Mouse (Mus musculus) adrenal gland, postnatal 4 days (tissue): ENCODE data around the gene Zfp65. TPM values are rescaled to one million over a fixed set of nuclear protein-coding genes. Genes with fewer than 3 reads are reported as not detected.
"Not testable (repeated sequence)": the region's sequence is repeated elsewhere in the genome, so short reads cannot be mapped to it uniquely, and the experiment has no call there.

Experiments
- DNase-seq, 2 experiments: peaks; one replicate each; pipeline ENCODE4 v3.0.0; 2021 to 2022; ENCODE audit warnings: low spot score in 2 of 2, mixed read lengths in 2 of 2
- long read RNA-seq, 2 experiments: library from polyadenylated mRNA; stranded (forward); transcript quantifications; one replicate each; pipeline ENCODE4 v2.0.0; 2021
- total RNA-seq, 2 experiments: library from RNA; stranded (reverse); gene quantifications; 2 replicates each; pipeline ENCODE4 v1.2.3; 2021

Zfp65 gene
- total RNA-seq = 10 to 100 TPM; 12.8 to 12.9 TPM
- long read RNA-seq, experiment 1 = 0 reads
- long read RNA-seq, experiment 2, partial matches to known transcripts = 0 of 4 reads
- long read RNA-seq, experiment 2, other reads (novel, unspliced or antisense) = 3 of 4 reads

DNA sequence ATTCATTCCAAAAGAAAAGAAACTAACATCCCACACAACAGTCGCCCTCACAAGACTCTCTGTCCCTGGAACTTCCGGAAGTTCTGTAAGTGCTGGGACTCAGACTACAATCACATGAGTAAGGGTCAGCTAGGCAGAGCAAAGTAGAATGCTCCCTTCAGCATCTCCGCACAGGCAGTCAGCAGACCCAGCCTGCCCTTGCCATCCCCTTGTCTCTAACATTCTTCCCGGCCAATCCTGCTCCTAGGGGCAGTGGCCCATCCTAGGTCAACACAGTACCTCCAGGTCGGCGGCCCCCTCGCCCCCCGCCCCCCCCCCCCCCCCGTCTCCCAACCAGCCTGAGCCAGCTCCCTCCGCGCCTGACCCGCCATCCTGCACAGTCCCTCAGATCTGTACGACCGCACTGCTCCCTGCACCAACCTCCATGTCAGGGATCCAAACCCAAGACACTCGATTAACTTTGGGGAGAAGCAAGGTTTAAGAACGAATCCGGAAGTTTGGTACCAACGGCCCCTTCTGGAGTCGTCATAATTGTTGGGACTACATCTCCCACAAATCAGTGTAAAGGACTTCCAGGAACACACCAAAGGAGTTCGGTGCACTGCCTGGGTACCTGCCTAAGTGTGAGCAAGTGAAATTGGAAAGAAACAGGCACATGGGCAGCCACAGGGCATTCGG lies at the start of gene Zfp65:
Gene Zfp65 (minus strand): TSS at position 533 of the 678 bp plus-strand sequence.
- DNase-seq = peak; percentile 9 to 20

DNA sequence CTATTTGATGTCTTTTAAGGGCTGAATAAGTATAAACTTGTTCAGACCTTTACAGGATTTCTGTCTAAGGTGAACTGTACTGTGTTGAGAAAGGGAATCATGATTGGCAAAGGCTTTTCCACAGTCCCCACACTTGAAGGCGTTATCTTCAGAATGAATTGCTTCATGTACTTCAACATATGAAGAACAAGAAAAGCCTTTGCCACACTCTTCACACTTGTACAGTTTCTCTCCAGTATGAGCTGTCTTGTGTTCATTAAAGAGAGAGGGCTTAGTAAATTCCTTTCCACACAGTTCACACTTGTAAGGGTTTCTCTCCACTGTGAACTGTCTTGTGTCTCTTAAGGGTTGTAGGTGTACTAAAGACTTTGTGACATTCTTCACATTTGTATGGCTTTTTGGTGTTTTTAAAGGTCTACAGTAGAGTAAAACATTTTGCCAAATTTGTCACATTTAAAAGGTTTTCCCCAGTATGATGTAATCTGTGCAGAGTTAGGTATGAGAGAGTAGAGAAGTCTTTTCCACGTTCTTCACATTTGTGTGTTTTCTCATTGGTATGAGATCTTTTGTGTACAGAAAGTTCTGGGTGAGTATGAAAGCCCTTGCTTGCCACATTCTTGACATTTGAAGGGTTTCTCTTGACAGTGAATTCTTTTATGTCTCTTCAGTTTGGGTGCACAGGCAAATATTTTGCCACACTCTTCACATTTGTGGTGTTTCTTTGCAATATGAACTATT lies 34.2 kb upstream of the Zfp65 start:
- DNase-seq = no peak

DNA sequence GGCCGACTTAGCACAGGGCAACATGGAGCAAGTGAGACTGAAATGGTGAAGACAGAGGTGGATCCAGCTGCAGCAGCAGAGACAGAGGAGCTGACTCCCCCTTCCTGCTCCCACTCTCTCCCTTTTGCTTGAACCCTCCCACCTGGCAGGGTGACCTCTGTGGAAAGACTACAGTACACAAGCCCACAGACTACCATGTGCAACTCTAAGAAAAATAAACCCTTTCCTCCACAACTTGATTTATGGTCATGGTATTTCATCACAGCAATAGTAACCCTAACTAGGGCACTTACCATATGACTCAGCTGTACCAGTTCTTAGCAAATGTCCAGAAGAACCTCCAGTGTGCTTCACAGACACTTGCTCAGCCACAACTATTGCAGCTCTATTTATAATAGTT lies 31.0 kb upstream of the Zfp65 start:
- DNase-seq = no peak

DNA sequence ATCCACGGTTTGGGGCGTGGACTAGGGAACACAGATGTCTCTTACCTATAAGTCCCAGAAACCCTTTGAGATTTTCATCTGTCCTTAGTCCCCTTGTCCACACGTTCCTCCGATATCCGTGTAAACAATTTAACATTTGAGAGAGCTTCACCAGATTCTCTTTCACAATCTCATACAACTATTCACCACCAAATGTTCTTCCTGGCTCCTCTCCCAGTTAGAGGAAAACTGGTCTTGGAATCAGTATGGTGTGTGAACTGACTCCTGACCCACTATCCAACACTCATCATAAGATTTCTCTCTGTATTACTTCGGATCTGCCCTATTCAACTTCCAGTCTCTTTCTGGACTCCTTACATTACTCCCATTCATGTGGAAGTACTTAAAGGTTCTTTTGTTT lies 26.8 kb upstream of the Zfp65 start:
- DNase-seq = no peak

DNA sequence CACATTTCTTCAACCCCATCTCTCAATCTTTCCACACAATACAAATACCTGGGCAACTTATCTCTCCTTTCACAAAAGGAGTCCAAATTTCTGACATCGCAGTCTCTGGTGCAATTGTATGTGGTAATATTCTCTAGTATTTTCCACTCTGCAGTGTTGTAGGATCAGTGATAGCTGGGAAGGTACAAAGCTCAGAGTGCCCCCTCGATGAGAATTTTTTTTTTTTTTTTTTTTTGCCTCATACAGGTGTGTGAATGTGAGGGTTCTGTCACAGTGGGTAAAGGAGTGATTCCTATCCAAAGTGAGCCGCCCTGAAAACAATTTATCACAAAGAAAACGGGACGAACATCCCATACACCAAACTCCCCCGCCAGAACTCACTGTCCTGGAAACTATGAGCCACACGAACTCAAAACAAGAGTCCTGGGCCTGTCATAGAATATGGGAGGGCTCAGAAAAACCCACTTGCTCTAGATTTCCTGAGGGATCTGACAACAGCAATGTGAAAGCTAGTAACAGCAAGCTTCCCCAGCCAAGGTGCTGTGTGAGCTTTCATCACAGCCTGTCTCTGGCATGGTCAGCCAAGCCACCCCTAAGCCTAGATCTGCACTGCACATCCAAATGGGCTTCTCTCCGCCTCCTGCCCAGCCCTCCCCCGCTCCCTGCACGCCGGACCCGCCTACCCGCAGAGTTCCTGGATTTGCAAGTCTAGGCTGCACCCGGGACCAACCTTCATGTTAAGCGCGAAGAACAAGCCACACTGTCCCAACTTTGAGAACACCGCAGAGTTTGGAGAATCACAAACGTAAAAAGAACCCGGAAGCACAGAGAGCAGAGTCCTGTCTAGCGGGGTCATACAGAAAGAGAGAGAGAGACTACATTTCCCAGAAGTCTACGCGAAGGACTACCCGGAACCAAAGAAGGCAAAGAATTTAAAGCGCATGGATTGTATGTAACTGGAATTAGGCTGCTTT lies 25.6 kb upstream of the Zfp65 start, which contains the start of gene Zfp85:
Gene Zfp85 (minus strand): TSS at position 896 of the 974 bp plus-strand sequence.
- DNase-seq = peak; percentile 31 to 56

DNA sequence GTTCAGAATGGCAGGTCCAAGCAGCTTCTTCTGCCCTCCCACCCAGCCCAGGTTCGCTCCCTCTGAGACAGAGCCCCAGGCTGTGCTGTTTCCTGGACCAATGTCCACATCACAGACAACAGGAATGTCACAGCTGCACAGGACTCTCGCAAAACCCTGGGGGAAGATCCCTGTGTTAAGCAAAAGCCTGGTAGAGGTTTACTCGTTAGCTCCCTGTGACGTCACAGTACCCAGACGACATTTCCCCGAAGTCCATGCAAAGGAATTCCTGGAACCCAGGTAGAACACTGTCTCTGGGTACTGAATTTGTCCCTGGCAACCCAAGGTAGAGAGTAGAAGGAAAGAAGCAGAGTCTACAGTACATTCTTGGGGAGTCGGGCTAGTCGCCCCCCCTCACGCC lies 14.9 kb upstream of the Zfp65 start:
- no peak for DNase-seq

DNA sequence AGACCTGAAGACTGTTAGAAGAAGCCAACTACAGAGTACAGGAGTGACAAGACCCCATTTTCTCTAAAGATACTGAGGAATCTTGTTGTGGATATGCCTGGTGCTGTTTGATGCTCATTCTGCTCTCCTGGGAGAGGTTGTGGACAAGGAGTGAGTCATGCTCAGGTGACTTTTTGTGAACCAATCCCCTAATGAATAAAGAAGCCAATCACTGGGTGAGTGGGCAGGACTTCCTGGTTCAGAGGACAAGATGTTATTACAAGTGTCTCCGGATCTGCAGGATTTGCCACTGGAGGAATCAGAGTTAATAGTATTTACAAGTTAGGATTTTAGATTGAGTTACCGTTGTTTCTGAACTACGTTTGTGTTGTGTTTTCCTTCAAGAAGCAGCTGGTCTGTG lies 14.0 kb upstream of the Zfp65 start:
- no peak for DNase-seq

DNA sequence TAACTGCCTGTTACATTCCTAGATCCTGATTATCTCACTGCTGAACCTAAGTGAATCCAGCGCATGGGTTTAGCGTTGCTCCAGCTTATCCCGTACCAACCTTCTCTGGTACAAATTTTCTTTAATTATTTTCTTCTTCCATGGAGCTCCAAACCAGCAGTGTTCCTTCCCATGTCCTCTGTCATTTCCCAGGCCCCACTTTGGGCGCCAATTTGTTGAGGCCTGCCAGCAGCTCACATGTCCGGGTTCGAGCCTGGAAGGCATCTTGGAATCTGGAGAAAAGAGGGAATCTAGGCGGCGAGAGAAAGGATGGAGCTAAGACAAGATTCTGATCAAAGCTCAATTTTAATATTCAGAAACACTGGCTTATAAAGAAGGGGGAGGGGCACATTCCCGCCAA lies 5.4 kb upstream of the Zfp65 start:
- DNase-seq = not testable (repeated sequence)

DNA sequence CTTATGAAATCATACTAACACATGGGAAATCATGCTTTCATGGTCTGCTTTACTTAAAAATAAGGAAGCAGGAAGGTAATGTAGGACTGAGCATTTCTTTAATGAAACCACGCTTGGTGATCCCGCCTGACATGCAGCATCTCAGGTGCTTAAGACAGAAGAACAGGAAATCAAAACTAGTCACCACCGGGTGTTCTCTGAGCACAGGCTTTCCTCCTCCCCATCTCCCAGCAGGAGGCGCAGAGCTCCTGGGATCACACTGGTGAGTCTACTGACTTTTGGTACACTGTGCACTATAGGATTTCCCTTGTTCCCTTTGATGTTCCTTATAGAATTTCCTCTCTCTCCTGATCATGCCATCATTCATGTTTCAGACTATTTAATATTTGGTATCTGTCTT lies 468 bp upstream of the Zfp65 start:
- not testable (repeated sequence) for DNase-seq

DNA sequence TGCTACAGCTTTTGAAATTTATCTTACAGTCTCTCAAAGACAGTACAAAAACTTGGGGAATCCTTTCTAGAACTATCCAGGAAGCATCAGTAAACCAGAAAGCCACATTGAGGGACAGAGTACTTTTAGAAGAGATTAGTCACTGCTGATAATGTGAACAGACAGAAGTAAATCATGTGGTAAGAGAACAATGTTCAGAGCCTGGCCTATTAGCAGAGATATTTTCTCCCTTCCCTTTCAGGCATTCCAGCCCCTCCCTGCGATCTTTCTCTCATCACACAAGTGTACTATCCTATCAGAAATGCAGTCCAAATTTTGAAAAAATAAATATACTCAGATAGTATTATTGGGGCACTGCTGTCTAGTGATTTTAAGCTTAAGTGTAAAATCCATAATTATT lies 867 bp downstream of the Zfp65 start:
- no peak for DNase-seq

DNA sequence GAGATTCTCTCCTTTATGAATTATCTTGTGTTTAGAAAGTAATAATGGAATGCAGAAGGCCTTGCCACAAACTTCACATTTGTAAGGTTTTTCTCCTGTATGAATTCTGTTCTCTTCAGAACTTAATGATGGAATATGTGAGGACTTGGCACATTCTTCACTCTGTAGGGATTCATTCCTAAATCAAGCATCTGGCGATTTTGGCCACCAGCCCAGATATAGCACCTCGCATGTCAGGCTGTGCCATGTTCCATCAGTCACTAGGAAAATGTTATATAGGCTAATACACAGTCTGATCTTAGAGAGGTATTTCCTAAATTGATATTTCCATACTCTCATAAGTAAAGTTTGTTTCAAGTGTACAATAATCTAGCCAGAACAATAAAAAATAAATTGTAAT lies 3.6 kb downstream of the Zfp65 start:
- DNase-seq = not testable (repeated sequence)

DNA sequence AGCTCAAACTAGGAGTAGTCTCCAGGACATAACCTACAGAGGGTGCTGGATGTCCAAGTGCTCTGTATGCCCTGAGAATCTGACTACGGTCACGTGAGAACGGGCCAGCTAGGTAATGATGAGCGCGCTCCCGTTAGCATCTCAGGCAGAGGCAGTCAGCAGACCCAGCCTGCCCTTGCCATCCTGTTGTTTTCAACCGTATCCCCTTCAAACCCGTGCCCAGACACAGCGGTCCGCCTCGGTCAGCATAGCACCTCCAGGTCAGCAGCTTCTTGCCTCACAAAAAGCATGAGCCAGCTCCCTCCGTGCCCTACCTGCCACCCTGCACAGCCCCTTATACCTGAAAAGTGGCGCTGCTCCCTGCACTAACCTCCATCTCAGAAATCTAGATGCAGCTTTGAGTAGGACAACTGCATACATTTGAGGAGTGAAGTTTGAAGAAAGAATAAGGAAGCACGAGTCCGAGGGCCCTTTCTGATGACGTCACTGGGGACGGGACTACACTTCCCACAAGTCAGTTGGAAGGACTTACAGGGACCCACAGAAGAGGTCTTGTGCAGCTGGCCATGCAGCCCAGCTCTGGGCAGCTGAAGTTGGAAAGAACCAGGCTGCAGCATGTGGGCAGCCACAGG lies 5.0 kb downstream of the Zfp65 start:
- peak; percentile 57 to 71 for DNase-seq

DNA sequence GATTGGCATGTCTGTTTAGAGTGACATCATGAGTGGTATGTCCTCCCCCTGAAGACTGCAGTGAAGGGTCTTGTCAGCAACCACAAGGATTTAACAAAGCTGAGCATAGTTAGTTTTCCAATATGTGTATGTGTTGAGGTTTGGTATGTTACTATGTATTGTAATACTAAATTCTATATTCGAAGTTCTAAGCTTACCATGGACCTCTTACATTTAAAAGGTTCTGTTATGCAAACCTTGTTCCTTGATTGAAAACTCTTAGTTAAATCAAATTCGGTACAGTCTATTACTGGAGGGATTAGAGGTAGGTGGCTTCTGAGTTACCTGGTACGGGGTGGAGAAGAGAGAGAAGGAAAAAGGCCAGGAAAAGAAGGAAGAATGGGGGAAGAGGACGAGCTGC lies 42.0 kb downstream of the Zfp65 start, which contains the start of gene Zfp738:
Gene Zfp738 (minus strand): TSS at position 101 of the 400 bp plus-strand sequence.
- DNase-seq = no peak

DNA sequence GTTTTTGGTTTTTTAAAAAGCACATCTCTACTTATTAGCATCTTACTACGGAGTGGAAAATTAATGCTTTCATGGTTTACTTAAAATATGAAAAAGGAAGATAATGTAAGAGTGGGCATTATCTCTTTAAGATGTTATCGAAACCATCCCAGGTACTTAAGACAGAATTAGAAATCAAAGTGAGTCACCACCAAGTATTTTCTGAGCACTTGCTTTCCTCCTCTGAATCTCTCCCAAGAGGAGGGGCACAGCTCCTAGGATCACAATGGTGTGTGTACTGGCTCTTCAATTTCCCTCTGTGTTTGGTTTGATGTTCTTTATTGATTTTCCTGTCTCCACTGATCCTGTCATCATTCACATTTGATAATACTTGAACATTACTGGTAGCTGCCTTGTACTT lies 45.1 kb downstream of the Zfp65 start:
- DNase-seq = not testable (repeated sequence)

DNA sequence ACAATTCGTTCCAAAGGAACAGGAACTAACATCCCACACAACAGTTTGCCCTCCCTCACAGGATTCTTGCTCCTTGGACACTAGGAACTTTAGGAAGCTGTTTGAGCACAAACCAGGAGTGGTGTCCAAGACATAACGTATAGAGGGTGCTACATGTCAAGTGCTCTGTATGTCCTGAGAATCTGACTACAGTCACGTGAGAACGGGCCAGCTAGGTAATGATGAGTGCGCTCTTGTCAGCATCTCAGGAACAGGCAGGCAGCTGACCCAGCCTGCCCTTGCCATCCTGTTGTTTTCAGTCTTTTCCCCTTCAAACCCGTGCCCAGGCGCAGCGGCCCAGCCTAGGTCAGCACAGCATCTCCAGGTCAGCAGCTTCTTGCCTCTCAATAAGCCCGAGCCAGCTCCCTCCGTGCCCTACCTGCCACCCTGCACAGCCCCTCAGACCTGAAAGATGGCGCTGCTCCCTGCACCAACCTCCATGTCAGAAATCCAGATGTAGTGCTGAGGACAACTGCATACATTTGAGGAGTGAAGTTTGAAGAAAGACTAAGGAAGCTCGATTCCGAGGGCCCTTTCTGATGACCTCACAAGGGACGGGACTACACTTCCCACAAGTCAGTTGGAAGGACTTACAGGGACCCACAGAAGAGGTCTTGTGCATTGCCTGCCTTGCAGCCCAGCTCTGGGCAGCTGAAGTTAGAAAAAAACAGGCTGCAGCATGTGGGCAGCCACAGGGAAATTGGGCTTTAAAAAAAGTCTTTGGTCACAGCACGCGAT lies 45.8 kb downstream of the Zfp65 start:
- DNase-seq = peak; percentile 24 to 50

DNA sequence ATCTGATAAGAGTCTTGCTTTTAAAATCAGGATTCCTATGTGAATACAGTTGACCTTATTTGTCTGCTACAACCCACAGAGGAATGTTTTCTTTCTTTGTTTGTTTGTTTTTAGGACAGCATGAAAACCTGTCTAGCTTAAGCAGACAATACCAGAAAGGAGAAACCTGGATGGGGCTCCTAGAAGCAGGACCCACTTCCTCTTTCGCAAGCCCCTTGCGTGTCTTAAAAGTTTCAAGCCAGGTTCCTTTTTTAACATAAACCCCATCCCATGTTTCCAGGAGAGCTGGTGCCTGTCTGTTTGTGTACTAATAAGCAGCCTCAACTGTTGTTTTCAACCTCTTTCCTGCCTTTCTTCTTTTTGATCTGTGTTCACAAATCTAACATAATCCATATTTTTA lies 54.1 kb downstream of the Zfp65 start:
- no peak for DNase-seq
